Mouse (Mus musculus): ENCODE data around the gene Ctdspl2.
"Not testable (repeated sequence)": the region's sequence is repeated elsewhere in the genome, so short reads cannot be mapped to it uniquely, and the experiment has no call there.

Gene Ctdspl2

GRCm38 (mm10) chr2:121955765-121956223 lies at the start of gene Ctdspl2, which contains the start of gene Mageb3:
Gene Ctdspl2 (plus strand): TSS chr2:121956001.
Gene Mageb3 (minus strand): TSS chr2:121956092.
- DNase-seq (ENCODE audit: low read depth), result peak; percentile 95

GRCm38 (mm10) chr2:121909975-121910374 lies 45.8 kb upstream of the Ctdspl2 start:
- DNase-seq (ENCODE audit: low read depth), result no peak

- no peak for DNase-seq (ENCODE audit: low read depth)
Measured at GRCm38 (mm10) chr2:121916047-121916970, 39.5 kb upstream of the Ctdspl2 start.

GRCm38 (mm10) chr2:121937624-121938023 lies 18.2 kb upstream of the Ctdspl2 start:
- not testable (repeated sequence) for DNase-seq (ENCODE audit: low read depth)

- DNase-seq (ENCODE audit: low read depth), result no peak
Measured at GRCm38 (mm10) chr2:121943364-121943763, 12.4 kb upstream of the Ctdspl2 start.

- DNase-seq (ENCODE audit: low read depth), result peak; percentile 15
Measured at GRCm38 (mm10) chr2:121954971-121955656, 687 bp upstream of the Ctdspl2 start.

GRCm38 (mm10) chr2:121956224-121957018 lies 620 bp downstream of the Ctdspl2 start:
- peak; percentile 95 for DNase-seq (ENCODE audit: low read depth)

- DNase-seq (ENCODE audit: low read depth), result peak; percentile 46
Measured at GRCm38 (mm10) chr2:121957216-121957792, 1.5 kb downstream of the Ctdspl2 start.

GRCm38 (mm10) chr2:121995738-121996137 lies 39.9 kb downstream of the Ctdspl2 start:
- peak; percentile 14 for DNase-seq (ENCODE audit: low read depth)

- DNase-seq (ENCODE audit: low read depth), result no peak
Measured at GRCm38 (mm10) chr2:122008832-122009231, 53.0 kb downstream of the Ctdspl2 start.

- DNase-seq (ENCODE audit: low read depth), result no peak
Measured at GRCm38 (mm10) chr2:122011441-122011840, 55.6 kb downstream of the Ctdspl2 start.

- no peak for DNase-seq (ENCODE audit: low read depth)
Measured at GRCm38 (mm10) chr2:122018705-122019104, 62.9 kb downstream of the Ctdspl2 start.

- peak; percentile 65 for DNase-seq (ENCODE audit: low read depth)
Measured at GRCm38 (mm10) chr2:122022284-122022683, 66.5 kb downstream of the Ctdspl2 start.

- DNase-seq (ENCODE audit: low read depth), result not testable (repeated sequence)
Measured at GRCm38 (mm10) chr2:122027091-122027490, 71.3 kb downstream of the Ctdspl2 start.

GRCm38 (mm10) chr2:122027862-122028755 lies 72.3 kb downstream of the Ctdspl2 start, which contains the start of gene Eif3j1:
Gene Eif3j1 (plus strand): TSS chr2:122028546.
- DNase-seq (ENCODE audit: low read depth), result peak; percentile 93

- DNase-seq (ENCODE audit: low read depth), result peak; percentile 52
Measured at GRCm38 (mm10) chr2:122028756-122029700, 73.2 kb downstream of the Ctdspl2 start.

- no peak for DNase-seq (ENCODE audit: low read depth)
Measured at GRCm38 (mm10) chr2:122031970-122032369, 76.2 kb downstream of the Ctdspl2 start.

- no peak for DNase-seq (ENCODE audit: low read depth)
Measured at GRCm38 (mm10) chr2:122036064-122036463, 80.3 kb downstream of the Ctdspl2 start.

GRCm38 (mm10) chr2:122043926-122044325 lies 88.1 kb downstream of the Ctdspl2 start:
- no peak for DNase-seq (ENCODE audit: low read depth)

All from naive thymus-derived CD4-positive, alpha-beta T cell, adult 2 months (primary cell).